Mouse (Mus musculus): ENCODE measurements around the gene Actl7b.

DNA sequence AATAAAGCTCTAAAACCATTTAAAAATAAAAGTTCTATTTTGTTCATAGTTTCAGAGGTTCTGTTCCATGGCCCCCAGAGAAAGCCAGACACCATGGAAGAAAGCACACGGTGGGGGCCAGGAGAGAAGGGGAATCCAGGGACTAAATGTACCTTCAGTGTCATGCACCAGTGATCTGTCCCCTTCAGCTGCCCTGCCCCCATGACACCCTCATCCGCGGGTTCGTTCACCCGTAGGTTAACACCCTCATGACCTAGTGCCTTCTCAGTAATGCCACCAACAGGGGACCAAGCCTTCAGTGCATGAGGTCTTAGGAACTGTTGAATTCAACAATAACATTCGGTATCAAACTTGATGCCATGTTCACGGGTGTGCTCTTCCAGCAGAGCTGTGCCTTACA lies 44.8 kb downstream of the Actl7b start:
- TF ChIP-seq POLR2A (IDR thresholded peaks at IDR 0.05; ENCODE audit: insufficient read depth, low read depth, low read length) (no peak), CTCF (IDR thresholded peaks at IDR 0.05; ENCODE audit: insufficient read depth, low read depth, low read length) (no peak)
